Mouse (Mus musculus) forebrain, embryonic 11.5 days (tissue): ENCODE results near the gene Phb2. TPM values are rescaled to one million over a fixed set of nuclear protein-coding genes. Genes with fewer than 3 reads are reported as not detected.

Source experiments
- ATAC-seq: fragments of 200-750 bp; cut with Nextera tagmentation; replicated peaks from 2 replicates; pipeline ENCODE4 v1.8.0; 2017; ENCODE audit warnings: moderate TSS enrichment; ENCODE audit not compliant: low FRiP score
- DNase-seq: peaks from one replicate; pipeline ENCODE4 v3.0.0-alpha.2; 2017; ENCODE audit warnings: low spot score
- H3K27ac ChIP-seq: fragments of 300-500 bp; sonication (generic); 2 replicates; pipeline ENCODE4 v1.5.1; 2014; ENCODE audit warnings: low read depth, low read length
- H3K27me3 ChIP-seq: fragments of 300-500 bp; sonication (generic); 2 replicates; pipeline ENCODE4 v1.6.1; 2014; ENCODE audit warnings: mild to moderate bottlenecking, low read length, mixed read lengths; ENCODE audit not compliant: control insufficient read depth, insufficient read depth
- H3K36me3 ChIP-seq: fragments of 300-500 bp; sonication (generic); 2 replicates; pipeline ENCODE4 v1.6.1; 2014; ENCODE audit warnings: mild to moderate bottlenecking, low read length, moderate library complexity, mixed read lengths; ENCODE audit not compliant: control insufficient read depth, insufficient read depth
- H3K4me1 ChIP-seq: fragments of 300-500 bp; sonication (generic); replicated peaks from 2 replicates; pipeline ENCODE4 v1.6.1; 2014; ENCODE audit warnings: low read length, mixed read lengths; ENCODE audit not compliant: control insufficient read depth, insufficient read depth
- H3K4me2 ChIP-seq: fragments of 300-500 bp; sonication (generic); 2 replicates; pipeline ENCODE4 v1.6.1; 2014; ENCODE audit warnings: low read depth, mild to moderate bottlenecking, low read length, moderate library complexity, mixed read lengths; ENCODE audit not compliant: severe bottlenecking
- H3K4me3 ChIP-seq: fragments of 300-500 bp; sonication (generic); 2 replicates; pipeline ENCODE4 v1.5.1; 2014; ENCODE audit warnings: low read depth, low read length
- H3K9ac ChIP-seq: fragments of 300-500 bp; sonication (generic); 2 replicates; pipeline ENCODE4 v1.6.1; 2014; ENCODE audit warnings: low read length
- H3K9me3 ChIP-seq: fragments of 300-500 bp; sonication (generic); 2 replicates; pipeline ENCODE4 v1.6.1; 2016; ENCODE audit warnings: low read length, mixed read lengths; ENCODE audit not compliant: control insufficient read depth
- WGBS: fragments of 180-500 bp; shearing (Covaris S2); extraction: QIAGEN DNeasy Blood & Tissue Kit; methylation state at CpG from one replicate; pipeline ENCODE4 v1.1.7; 2014; 5-methylcytosine and 5-hydroxymethylcytosine counted together
- polyA plus RNA-seq: library from polyadenylated mRNA; unstranded; fragments of >200 nt; fragmentation: Nextera tagmentation; extraction: Ambion mirVana; gene quantifications from 2 replicates; pipeline ENCODE4 v1.2.1, GENCODE M21; 2014

Phb2 gene
- polyA plus RNA-seq, 1 experiment from 2014 or later = 376 TPM

- no peak for DNase-seq
- Histone ChIP-seq H3K9ac (no peak overlapping the region), H3K4me1 (peaks cover 4% of the 10 kb centered on the region; the same call in 1 of the 2 replicates), H3K27ac (no peak overlapping the region), H3K9me3 (no peaks in the 10 kb centered on the region), H3K27me3 (no peaks in the 10 kb centered on the region), H3K4me3 (no peak overlapping the region), H3K36me3 (peaks cover 19% of the 10 kb centered on the region; the same call in 1 of the 2 replicates), H3K4me2 (no peak overlapping the region)
- no peak for ATAC-seq
- 91% methylated on average over 5 of the region's 5 CpGs for WGBS
Measured at GRCm38 (mm10) chr6:124706061-124706627, 6.0 kb upstream of the Phb2 start.

- Histone ChIP-seq H3K27ac (no peak overlapping the region), H3K9me3 (no peaks in the 10 kb centered on the region), H3K27me3 (no peaks in the 10 kb centered on the region), H3K9ac (no peak overlapping the region), H3K4me3 (no peak overlapping the region), H3K4me1 (peaks cover 5% of the 10 kb centered on the region; the same call in 1 of the 2 replicates), H3K36me3 (peaks cover 16% of the 10 kb centered on the region; the same call in 1 of the 2 replicates), H3K4me2 (no peak overlapping the region)
- ATAC-seq (no peak), DNase-seq (no peak)
- WGBS = 95% methylated on average over 10 of the region's 10 CpGs
Measured at GRCm38 (mm10) chr6:124708289-124708889, 3.7 kb upstream of the Phb2 start.

- Histone ChIP-seq H3K36me3 (peaks cover 5% of the 10 kb centered on the region; the same call in 1 of the 2 replicates), H3K9me3 (no peaks in the 10 kb centered on the region), H3K4me3 (peak overlapping the region; percentile 92), H3K4me1 (peaks cover 7% of the 10 kb centered on the region; the same call in 1 of the 2 replicates), H3K27me3 (no peaks in the 10 kb centered on the region), H3K27ac (no peak overlapping the region), H3K9ac (peak overlapping the region; percentile 92), H3K4me2 (peak overlapping the region; percentile 98)
- DNase-seq = no peak
- 25% methylated on average over 11 of the region's 11 CpGs for WGBS
- ATAC-seq = no peak; the same call in 1 of the 2 replicates
Measured at GRCm38 (mm10) chr6:124712918-124713317, 782 bp downstream of the Phb2 start.

- Histone ChIP-seq H3K9ac (no peak overlapping the region), H3K27ac (no peak overlapping the region), H3K4me2 (no peak overlapping the region), H3K36me3 (peaks cover 5% of the 10 kb centered on the region; the same call in 1 of the 2 replicates), H3K9me3 (no peaks in the 10 kb centered on the region), H3K27me3 (no peaks in the 10 kb centered on the region), H3K4me1 (peaks cover 2% of the 10 kb centered on the region; the same call in 1 of the 2 replicates), H3K4me3 (no peak overlapping the region)
- 69% methylated on average over 20 of the region's 20 CpGs for WGBS
- ATAC-seq (no peak), DNase-seq (peak; percentile 77)
Measured at GRCm38 (mm10) chr6:124716864-124717490, 4.8 kb downstream of the Phb2 start.

- Histone ChIP-seq H3K36me3 (peaks cover 5% of the 10 kb centered on the region; the same call in 1 of the 2 replicates), H3K4me1 (peaks cover 2% of the 10 kb centered on the region; the same call in 1 of the 2 replicates), H3K4me2 (no peak overlapping the region), H3K4me3 (no peak overlapping the region), H3K9me3 (no peaks in the 10 kb centered on the region), H3K27ac (no peak overlapping the region), H3K9ac (no peak overlapping the region), H3K27me3 (no peaks in the 10 kb centered on the region)
- 79% methylated on average over 13 of the region's 13 CpGs for WGBS
- DNase-seq = no peak
- ATAC-seq = no peak
Measured at GRCm38 (mm10) chr6:124717968-124718367, 5.8 kb downstream of the Phb2 start.

GRCm38 (mm10) chr6:124718703-124719102 is 6.6 kb downstream of the Phb2 start:
- H3K27me3 ChIP-seq = no peaks in the 10 kb centered on the region
- no peak overlapping the region for H3K9ac ChIP-seq
- H3K4me3 ChIP-seq = no peak overlapping the region
- no peaks in the 10 kb centered on the region for H3K9me3 ChIP-seq
- no peak overlapping the region for H3K27ac ChIP-seq
- H3K4me1 ChIP-seq = no peaks in the 10 kb centered on the region; the same call in 1 of the 2 replicates
- no peak overlapping the region for H3K4me2 ChIP-seq
- peaks cover 5% of the 10 kb centered on the region; the same call in 1 of the 2 replicates for H3K36me3 ChIP-seq
- 51% methylated on average over 16 of the region's 16 CpGs for WGBS
- DNase-seq = no peak
- no peak for ATAC-seq

- H3K9ac ChIP-seq = no peak overlapping the region
- ATAC-seq = no peak
- no peak overlapping the region for H3K27ac ChIP-seq
Measured at GRCm38 (mm10) chr6:124719354-124719978, 7.3 kb downstream of the Phb2 start.

GRCm38 (mm10) chr6:124720904-124721303 is 8.8 kb downstream of the Phb2 start:
- H3K4me3 ChIP-seq = no peak overlapping the region
- H3K27ac ChIP-seq = no peak overlapping the region
- 60% methylated on average over 11 of the region's 11 CpGs for WGBS
- H3K4me2 ChIP-seq = no peak overlapping the region
- DNase-seq = no peak
- no peaks in the 10 kb centered on the region for H3K27me3 ChIP-seq
- H3K9ac ChIP-seq = no peak overlapping the region; the same call in 1 of the 2 replicates
- H3K36me3 ChIP-seq = peaks cover 5% of the 10 kb centered on the region; the same call in 1 of the 2 replicates
- H3K4me1 ChIP-seq = no peaks in the 10 kb centered on the region
- H3K9me3 ChIP-seq = no peaks in the 10 kb centered on the region
- no peak for ATAC-seq

More at GRCm38 (mm10) chr6:124719354-124719978, 7.3 kb downstream of the Phb2 start:
- 79% methylated on average over 7 of the region's 7 CpGs for WGBS
- H3K27me3 ChIP-seq = no peaks in the 10 kb centered on the region
- H3K36me3 ChIP-seq = peaks cover 5% of the 10 kb centered on the region; the same call in 1 of the 2 replicates
- no peak overlapping the region for H3K4me2 ChIP-seq
- DNase-seq = no peak
- no peak overlapping the region for H3K4me3 ChIP-seq
- H3K9me3 ChIP-seq = no peaks in the 10 kb centered on the region
- no peaks in the 10 kb centered on the region for H3K4me1 ChIP-seq
